Mouse (Mus musculus): ENCODE measurements at regions not wholly inside any gene's neighbourhood (a gene's known extent, or its start where the extent isn't known, plus 50 kb on each side); places are given as distances from the start of the nearest gene placed in this dataset.
A peak's percentile ranks its signal among the peaks of the same experiment; 100 is the strongest.

GRCm38 (mm10) chr15:90321774-90322173 lies 97.7 kb downstream of the Alg10b start:
- Histone ChIP-seq H3K9ac (ENCODE audit: low read depth, low read length) (no peak overlapping the region), H3K27ac (ENCODE audit: low read depth, low read length) (no peak overlapping the region), H3K4me1 (ENCODE audit: control insufficient read depth, insufficient read depth, low read length) (no peaks in the 10 kb centered on the region), H3K36me3 (ENCODE audit: control insufficient read depth, insufficient read depth, low read length) (no peaks in the 10 kb centered on the region), H3K4me2 (replicated peaks; ENCODE audit: low read depth, low read length) (no peak overlapping the region), H3K27me3 (ENCODE audit: control insufficient read depth, insufficient read depth, low read length) (no peaks in the 10 kb centered on the region), H3K9me3 (ENCODE audit: control insufficient read depth, low read length) (no peaks in the 10 kb centered on the region), H3K4me3 (ENCODE audit: low read length) (no peak overlapping the region)
- 68% methylated on average over 3 of the region's 3 CpGs for WGBS
- ATAC-seq (ENCODE audit: low FRiP score, low TSS enrichment), result no peak

GRCm38 (mm10) chr15:90333275-90333674 lies 109.2 kb downstream of the Alg10b start:
- no peak overlapping the region for H3K4me2 ChIP-seq (replicated peaks; ENCODE audit: low read depth, low read length)
- 24% methylated on average over 4 of the region's 4 CpGs for WGBS

GRCm38 (mm10) chr15:90333766-90334165 lies 109.7 kb downstream of the Alg10b start:
- Histone ChIP-seq H3K4me3 (ENCODE audit: low read length) (no peak overlapping the region), H3K4me1 (ENCODE audit: control insufficient read depth, insufficient read depth, low read length) (no peaks in the 10 kb centered on the region), H3K27ac (ENCODE audit: low read depth, low read length) (no peak overlapping the region), H3K36me3 (ENCODE audit: control insufficient read depth, insufficient read depth, low read length) (no peaks in the 10 kb centered on the region), H3K27me3 (ENCODE audit: control insufficient read depth, insufficient read depth, low read length) (no peaks in the 10 kb centered on the region), H3K9me3 (ENCODE audit: control insufficient read depth, low read length) (no peaks in the 10 kb centered on the region), H3K9ac (ENCODE audit: low read depth, low read length) (no peak overlapping the region), H3K4me2 (replicated peaks; ENCODE audit: low read depth, low read length) (no peak overlapping the region)
- 31% methylated on average over 1 of the region's 1 CpGs for WGBS
- peak; percentile 46; the same call in 1 of the 2 replicates for ATAC-seq (ENCODE audit: low FRiP score, low TSS enrichment)

More at GRCm38 (mm10) chr15:90333275-90333674, 109.2 kb downstream of the Alg10b start:
- no peaks in the 10 kb centered on the region for H3K4me1 ChIP-seq (ENCODE audit: control insufficient read depth, insufficient read depth, low read length)
- H3K9me3 ChIP-seq (ENCODE audit: control insufficient read depth, low read length), result no peaks in the 10 kb centered on the region
- H3K27me3 ChIP-seq (ENCODE audit: control insufficient read depth, insufficient read depth, low read length), result no peaks in the 10 kb centered on the region
- no peak overlapping the region for H3K9ac ChIP-seq (ENCODE audit: low read depth, low read length)
- no peak overlapping the region for H3K27ac ChIP-seq (ENCODE audit: low read depth, low read length)
- no peaks in the 10 kb centered on the region for H3K36me3 ChIP-seq (ENCODE audit: control insufficient read depth, insufficient read depth, low read length)
- ATAC-seq (ENCODE audit: low FRiP score, low TSS enrichment), result 0 out of 2 replicates have a peak, but pooled peaks have one; percentile 57
- H3K4me3 ChIP-seq (ENCODE audit: low read length), result no peak overlapping the region

GRCm38 (mm10) chr15:90334406-90334805 lies 110.3 kb downstream of the Alg10b start:
- Histone ChIP-seq H3K4me2 (replicated peaks; ENCODE audit: low read depth, low read length) (no peak overlapping the region), H3K36me3 (ENCODE audit: control insufficient read depth, insufficient read depth, low read length) (no peaks in the 10 kb centered on the region), H3K27me3 (ENCODE audit: control insufficient read depth, insufficient read depth, low read length) (no peaks in the 10 kb centered on the region), H3K4me3 (ENCODE audit: low read length) (no peak overlapping the region), H3K9ac (ENCODE audit: low read depth, low read length) (no peak overlapping the region), H3K4me1 (ENCODE audit: control insufficient read depth, insufficient read depth, low read length) (no peaks in the 10 kb centered on the region), H3K9me3 (ENCODE audit: control insufficient read depth, low read length) (no peaks in the 10 kb centered on the region), H3K27ac (ENCODE audit: low read depth, low read length) (no peak overlapping the region)
- ATAC-seq (ENCODE audit: low FRiP score, low TSS enrichment), result no peak
- 85% methylated on average over 4 of the region's 4 CpGs for WGBS

GRCm38 (mm10) chr15:90335506-90335905 lies 111.4 kb downstream of the Alg10b start:
- no peaks in the 10 kb centered on the region for H3K36me3 ChIP-seq (ENCODE audit: control insufficient read depth, insufficient read depth, low read length)
- H3K4me2 ChIP-seq (replicated peaks; ENCODE audit: low read depth, low read length), result no peak overlapping the region
- no peaks in the 10 kb centered on the region for H3K9me3 ChIP-seq (ENCODE audit: control insufficient read depth, low read length)
- 79% methylated on average over 7 of the region's 7 CpGs for WGBS
- no peak overlapping the region for H3K9ac ChIP-seq (ENCODE audit: low read depth, low read length)
- H3K27ac ChIP-seq (ENCODE audit: low read depth, low read length), result no peak overlapping the region
- no peak for ATAC-seq (ENCODE audit: low FRiP score, low TSS enrichment)
- no peak overlapping the region for H3K4me3 ChIP-seq (ENCODE audit: low read length)
- no peaks in the 10 kb centered on the region for H3K27me3 ChIP-seq (ENCODE audit: control insufficient read depth, insufficient read depth, low read length)
- no peaks in the 10 kb centered on the region for H3K4me1 ChIP-seq (ENCODE audit: control insufficient read depth, insufficient read depth, low read length)

- 84% methylated on average over 1 of the region's 1 CpGs for WGBS
- H3K4me3 ChIP-seq (ENCODE audit: low read length), result no peak overlapping the region
- no peaks in the 10 kb centered on the region for H3K4me1 ChIP-seq (ENCODE audit: control insufficient read depth, insufficient read depth, low read length)
- H3K9me3 ChIP-seq (ENCODE audit: control insufficient read depth, low read length), result no peaks in the 10 kb centered on the region
- no peak overlapping the region for H3K4me2 ChIP-seq (replicated peaks; ENCODE audit: low read depth, low read length)
- no peak overlapping the region for H3K27ac ChIP-seq (ENCODE audit: low read depth, low read length)
- H3K36me3 ChIP-seq (ENCODE audit: control insufficient read depth, insufficient read depth, low read length), result no peaks in the 10 kb centered on the region
- ATAC-seq (ENCODE audit: low FRiP score, low TSS enrichment), result no peak
- H3K27me3 ChIP-seq (ENCODE audit: control insufficient read depth, insufficient read depth, low read length), result no peaks in the 10 kb centered on the region
- H3K9ac ChIP-seq (ENCODE audit: low read depth, low read length), result no peak overlapping the region
Measured at GRCm38 (mm10) chr15:90340089-90340488, 116.0 kb downstream of the Alg10b start.

- H3K36me3 ChIP-seq (ENCODE audit: control insufficient read depth, insufficient read depth, low read length), result no peaks in the 10 kb centered on the region
- ATAC-seq (ENCODE audit: low FRiP score, low TSS enrichment), result no peak
- H3K4me2 ChIP-seq (replicated peaks; ENCODE audit: low read depth, low read length), result no peak overlapping the region
- H3K27ac ChIP-seq (ENCODE audit: low read depth, low read length), result no peak overlapping the region
- H3K4me3 ChIP-seq (ENCODE audit: low read length), result no peak overlapping the region
- H3K9me3 ChIP-seq (ENCODE audit: control insufficient read depth, low read length), result no peaks in the 10 kb centered on the region
- H3K9ac ChIP-seq (ENCODE audit: low read depth, low read length), result no peak overlapping the region
- H3K27me3 ChIP-seq (ENCODE audit: control insufficient read depth, insufficient read depth, low read length), result no peaks in the 10 kb centered on the region
- 89% methylated on average over 2 of the region's 2 CpGs for WGBS
- no peaks in the 10 kb centered on the region for H3K4me1 ChIP-seq (ENCODE audit: control insufficient read depth, insufficient read depth, low read length)
Measured at GRCm38 (mm10) chr15:90341261-90341660, 117.2 kb downstream of the Alg10b start.

- no peak for ATAC-seq (ENCODE audit: low FRiP score, low TSS enrichment)
- H3K27ac ChIP-seq (ENCODE audit: low read depth, low read length), result no peak overlapping the region
- H3K27me3 ChIP-seq (ENCODE audit: control insufficient read depth, insufficient read depth, low read length), result no peaks in the 10 kb centered on the region
- H3K4me3 ChIP-seq (ENCODE audit: low read length), result no peak overlapping the region
- H3K4me1 ChIP-seq (ENCODE audit: control insufficient read depth, insufficient read depth, low read length), result no peaks in the 10 kb centered on the region
- H3K4me2 ChIP-seq (replicated peaks; ENCODE audit: low read depth, low read length), result no peak overlapping the region
- H3K9me3 ChIP-seq (ENCODE audit: control insufficient read depth, low read length), result peaks cover 2% of the 10 kb centered on the region; the same call in 1 of the 2 replicates
- no peak overlapping the region for H3K9ac ChIP-seq (ENCODE audit: low read depth, low read length)
- H3K36me3 ChIP-seq (ENCODE audit: control insufficient read depth, insufficient read depth, low read length), result no peaks in the 10 kb centered on the region
- WGBS, result 44% methylated on average over 1 of the region's 1 CpGs
Measured at GRCm38 (mm10) chr15:90343771-90344170, 119.7 kb downstream of the Alg10b start.

- Histone ChIP-seq H3K27me3 (ENCODE audit: control insufficient read depth, insufficient read depth, low read length) (no peaks in the 10 kb centered on the region), H3K27ac (ENCODE audit: low read depth, low read length) (no peak overlapping the region), H3K4me2 (replicated peaks; ENCODE audit: low read depth, low read length) (no peak overlapping the region), H3K36me3 (ENCODE audit: control insufficient read depth, insufficient read depth, low read length) (no peaks in the 10 kb centered on the region), H3K4me1 (ENCODE audit: control insufficient read depth, insufficient read depth, low read length) (no peaks in the 10 kb centered on the region), H3K4me3 (ENCODE audit: low read length) (no peak overlapping the region), H3K9ac (ENCODE audit: low read depth, low read length) (no peak overlapping the region), H3K9me3 (ENCODE audit: control insufficient read depth, low read length) (peaks cover 2% of the 10 kb centered on the region; the same call in 1 of the 2 replicates)
- no peak for ATAC-seq (ENCODE audit: low FRiP score, low TSS enrichment)
- 43% methylated on average over 4 of the region's 4 CpGs for WGBS
Measured at GRCm38 (mm10) chr15:90344956-90345355, 120.8 kb downstream of the Alg10b start.
